Mouse (Mus musculus) hindbrain, embryonic 10.5 days (tissue): ENCODE measurements around the gene Rprd1b. TPM values are rescaled to one million over a fixed set of nuclear protein-coding genes. Genes with fewer than 3 reads are reported as not detected.

Experiments used
- DNase-seq: peaks from one replicate; pipeline ENCODE4 v3.0.0-alpha.2; 2017; ENCODE audit warnings: low spot score
- H3K27ac ChIP-seq: fragments of 300-500 bp; sonication (generic); 2 replicates; pipeline ENCODE4 v1.5.1; 2016; ENCODE audit warnings: mild to moderate bottlenecking, moderate library complexity
- H3K27me3 ChIP-seq: fragments of 300-500 bp; sonication (generic); 2 replicates; pipeline ENCODE4 v1.6.1; 2016; ENCODE audit warnings: mild to moderate bottlenecking; ENCODE audit not compliant: poor library complexity, insufficient read depth, severe bottlenecking
- H3K36me3 ChIP-seq: fragments of 300-500 bp; sonication (generic); 2 replicates; pipeline ENCODE4 v1.6.1; 2016; ENCODE audit warnings: mild to moderate bottlenecking, moderate library complexity
- H3K4me1 ChIP-seq: fragments of 300-500 bp; sonication (generic); replicated peaks from 2 replicates; pipeline ENCODE4 v1.6.1; 2016; ENCODE audit warnings: mild to moderate bottlenecking
- H3K4me3 ChIP-seq: fragments of 300-500 bp; sonication (generic); 2 replicates; pipeline ENCODE4 v1.5.1; 2016; ENCODE audit warnings: mild to moderate bottlenecking, moderate library complexity
- H3K9me3 ChIP-seq: fragments of 300-500 bp; sonication (generic); 2 replicates; pipeline ENCODE4 v1.6.1; 2016; ENCODE audit warnings: mild to moderate bottlenecking, moderate library complexity
- WGBS: fragments of 180-500 bp; shearing (Covaris S2); methylation state at CpG from one replicate; pipeline ENCODE4 v1.1.7; 2016; 5-methylcytosine and 5-hydroxymethylcytosine counted together
- polyA plus RNA-seq: library from polyadenylated mRNA; unstranded; fragments of >200 nt; fragmentation: Nextera tagmentation; extraction: Ambion mirVana; gene quantifications from 2 replicates; pipeline ENCODE4 v1.2.1, GENCODE M21; 2016

The Rprd1b gene
- polyA plus RNA-seq, 1 experiment from 2014 or later = 55.7 TPM

GRCm38 (mm10) chr2:158178696-158179369, 150.5 kb downstream of the Rprd1b start:
- 9% methylated on average over 19 of the region's 19 CpGs for WGBS
- peaks cover 6% of the 10 kb centered on the region; the same call in 1 of the 2 replicates for H3K27me3 ChIP-seq
- peak overlapping the region; percentile 80 for H3K27ac ChIP-seq
- DNase-seq = peak; percentile 82
- no peaks in the 10 kb centered on the region for H3K9me3 ChIP-seq
- peak overlapping the region; percentile 50 for H3K4me3 ChIP-seq
- H3K4me1 ChIP-seq = peaks cover 33% of the 10 kb centered on the region
- H3K36me3 ChIP-seq = no peaks in the 10 kb centered on the region

GRCm38 (mm10) chr2:158179370-158180111, 151.2 kb downstream of the Rprd1b start:
- no peaks in the 10 kb centered on the region for H3K36me3 ChIP-seq
- H3K4me1 ChIP-seq = peaks cover 34% of the 10 kb centered on the region
- no peak for DNase-seq
- H3K9me3 ChIP-seq = no peaks in the 10 kb centered on the region
- peaks cover 6% of the 10 kb centered on the region; the same call in 1 of the 2 replicates for H3K27me3 ChIP-seq
- 19% methylated on average over 18 of the region's 18 CpGs for WGBS
- peak overlapping the region; percentile 50 for H3K4me3 ChIP-seq
- peak overlapping the region; percentile 80 for H3K27ac ChIP-seq

- Histone ChIP-seq H3K9me3 (no peaks in the 10 kb centered on the region), H3K27ac (no peak overlapping the region), H3K4me3 (no peak overlapping the region), H3K27me3 (peaks cover 6% of the 10 kb centered on the region; the same call in 1 of the 2 replicates), H3K36me3 (no peaks in the 10 kb centered on the region), H3K4me1 (peaks cover 31% of the 10 kb centered on the region)
- 45% methylated on average over 9 of the region's 9 CpGs for WGBS
- peak; percentile 69 for DNase-seq
Measured at GRCm38 (mm10) chr2:158180797-158181196, 152.5 kb downstream of the Rprd1b start.

Other genes starting within 250 kb of the Rprd1b start
- 0.62 and 3.2 TPM in 2 replicates for gene Vstm2l, start 113.8 kb upstream of the Rprd1b start, polyA plus RNA-seq
- gene Tti1, start 64 bp upstream of the Rprd1b start, polyA plus RNA-seq = 36.5 and 39.7 TPM in 2 replicates
- 7.5 and 10.2 TPM in 2 replicates for gene Tgm2, start 117.9 kb downstream of the Rprd1b start, polyA plus RNA-seq
- 3.7 and 4.9 TPM in 2 replicates for gene D630003M21Rik, start 200.7 kb downstream of the Rprd1b start, polyA plus RNA-seq
- not detected in 2 replicates for gene Bpi, start 229.6 kb downstream of the Rprd1b start, polyA plus RNA-seq